Mouse (Mus musculus) myocyte (in vitro differentiated cells): ENCODE results near the gene Ptx3.

Source experiments
- E2F4 ChIP-seq: IDR thresholded peaks from one replicate; pipeline ENCODE4 v1.6.1; 2011; ENCODE audit warnings: mild to moderate bottlenecking, control low read depth, moderate library complexity; ENCODE audit not compliant: insufficient read depth
- MAX ChIP-seq: IDR thresholded peaks from one replicate; pipeline ENCODE4 v1.6.1; 2011; ENCODE audit warnings: low read depth, mild to moderate bottlenecking, control low read depth
- MYOD1 ChIP-seq, 3 experiments: IDR thresholded peaks; one replicate each; pipeline ENCODE4 v1.6.1; 2011; ENCODE audit warnings: control low read depth in 2 of 3, low read depth in 2 of 3, mild to moderate bottlenecking in 2 of 3, moderate library complexity in 1 of 3; ENCODE audit not compliant: insufficient read length in 2 of 3, control insufficient read depth in 1 of 3
- MYOG ChIP-seq, 3 experiments: IDR thresholded peaks; one replicate each; pipeline ENCODE4 v1.6.1; 2011; ENCODE audit warnings: control low read depth in 2 of 3, low read depth in 2 of 3, mild to moderate bottlenecking in 2 of 3; ENCODE audit not compliant: insufficient read length in 2 of 3, control insufficient read depth in 1 of 3, insufficient read depth in 1 of 3
- POLR2A ChIP-seq: IDR thresholded peaks from one replicate; pipeline ENCODE4 v1.6.1; 2011; ENCODE audit warnings: low read depth, mild to moderate bottlenecking, control low read depth, moderate library complexity; ENCODE audit not compliant: insufficient read length
- POLR2AphosphoS2 ChIP-seq: IDR thresholded peaks from one replicate; pipeline ENCODE4 v1.6.1; 2011; ENCODE audit warnings: low read depth, control low read depth; ENCODE audit not compliant: insufficient read length
- REST ChIP-seq: IDR thresholded peaks from one replicate; pipeline ENCODE4 v1.6.1; 2011; ENCODE audit warnings: mild to moderate bottlenecking, control low read depth, moderate library complexity; ENCODE audit not compliant: insufficient read depth, insufficient read length
- SRF ChIP-seq: IDR thresholded peaks from one replicate; pipeline ENCODE4 v1.6.1; 2011; ENCODE audit warnings: low read depth; ENCODE audit not compliant: control insufficient read depth, insufficient read length
- TCF12 ChIP-seq: IDR thresholded peaks from one replicate; pipeline ENCODE4 v1.6.1; 2011; ENCODE audit warnings: mild to moderate bottlenecking, control low read depth; ENCODE audit not compliant: poor library complexity, insufficient read depth, severe bottlenecking
- TCF3 ChIP-seq: IDR thresholded peaks from one replicate; pipeline ENCODE4 v1.6.1; 2011; ENCODE audit warnings: low read depth, control low read depth; ENCODE audit not compliant: insufficient read length
- USF1 ChIP-seq: IDR thresholded peaks from one replicate; pipeline ENCODE4 v1.6.1; 2011; ENCODE audit warnings: low read depth, mild to moderate bottlenecking, control low read depth, moderate library complexity

- TF ChIP-seq MAX = no peak
- no peak for TF ChIP-seq E2F4
- no peak for TF ChIP-seq USF1
- TF ChIP-seq TCF12 = no peak
- TF ChIP-seq MYOG (IDR thresholded peaks at IDR 0.05; ENCODE audit: control insufficient read depth in 1 of 3, insufficient read depth in 1 of 3, insufficient read length in 2 of 3, low read depth in 2 of 3) = no peak
- no peak for TF ChIP-seq POLR2A
- no peak for TF ChIP-seq SRF
- TF ChIP-seq REST = no peak
- no peak for TF ChIP-seq POLR2AphosphoS2
- TF ChIP-seq MYOD1 (IDR thresholded peaks at IDR 0.05; ENCODE audit: control insufficient read depth in 1 of 3, insufficient read length in 2 of 3, low read depth in 2 of 3) = no peak
- no peak for TF ChIP-seq TCF3
These were observed 6.2 kb upstream of the Ptx3 start for GRCm38 (mm10) chr3:66213524-66213923.
